Mouse (Mus musculus): ENCODE data around the gene Ldlrap1. TPM values are rescaled to one million over a fixed set of nuclear protein-coding genes. Genes with fewer than 3 reads are reported as not detected.

The Ldlrap1 gene
- polyA plus RNA-seq, 1 experiment from 2014 or later = 21.8 TPM

GRCm38 (mm10) chr4:134704590-134704989 lies 63.2 kb downstream of the Ldlrap1 start:
- no peak overlapping the region for H3K27ac ChIP-seq (replicated peaks)
- peak overlapping the region; percentile 25; the same call in 1 of the 2 replicates for H3K9ac ChIP-seq

GRCm38 (mm10) chr4:134703835-134704546 lies 63.8 kb downstream of the Ldlrap1 start, which contains the start of gene Man1c1:
Man1c1 (minus strand) TSS chr4:134704290.
- ATAC-seq (ENCODE audit: insufficient read depth) = peak; percentile 89
- no peaks in the 10 kb centered on the region for H3K9me3 ChIP-seq (replicated peaks)
- H3K4me1 ChIP-seq (replicated peaks) = peaks cover 31% of the 10 kb centered on the region
- H3K27me3 ChIP-seq = peaks cover 87% of the 10 kb centered on the region
- H3K27ac ChIP-seq (replicated peaks) = peak within 1 kb of the TSS; percentile 57; the same call in 1 of the 2 replicates
- H3K4me2 ChIP-seq = peak within 1 kb of the TSS; percentile 93
- H3K36me3 ChIP-seq (replicated peaks) = no peaks in the 10 kb centered on the region
- peak within 1 kb of the TSS; percentile 63 for H3K4me3 ChIP-seq (replicated peaks)
- under 1% methylated on average over 78 of the region's 81 CpGs for WGBS (ENCODE audit: insufficient replicate concordance)
- H3K9ac ChIP-seq = peak within 1 kb of the TSS; percentile 51

More at GRCm38 (mm10) chr4:134704590-134704989, 63.2 kb downstream of the Ldlrap1 start:
- ATAC-seq (ENCODE audit: insufficient read depth) = no peak
- peak overlapping the region; percentile 93 for H3K4me2 ChIP-seq
- WGBS (ENCODE audit: insufficient replicate concordance) = 2% methylated on average over 21 of the region's 21 CpGs
- H3K27me3 ChIP-seq = peaks cover 84% of the 10 kb centered on the region
- H3K4me3 ChIP-seq (replicated peaks) = peak overlapping the region; percentile 63
- no peaks in the 10 kb centered on the region for H3K36me3 ChIP-seq (replicated peaks)
- H3K9me3 ChIP-seq (replicated peaks) = no peaks in the 10 kb centered on the region
- peaks cover 31% of the 10 kb centered on the region for H3K4me1 ChIP-seq (replicated peaks)

- no peak for ATAC-seq (ENCODE audit: insufficient read depth)
- WGBS (ENCODE audit: insufficient replicate concordance) = under 1% methylated on average over 90 of the region's 90 CpGs
- Histone ChIP-seq H3K27ac (replicated peaks) (peak overlapping the region; percentile 57; the same call in 1 of the 2 replicates), H3K4me1 (replicated peaks) (peaks cover 31% of the 10 kb centered on the region), H3K36me3 (replicated peaks) (no peaks in the 10 kb centered on the region), H3K9me3 (replicated peaks) (no peaks in the 10 kb centered on the region), H3K4me2 (peak overlapping the region; percentile 93), H3K4me3 (replicated peaks) (peak overlapping the region; percentile 63), H3K9ac (peak overlapping the region; percentile 51), H3K27me3 (peaks cover 87% of the 10 kb centered on the region)
Observed at GRCm38 (mm10) chr4:134702981-134703834, 64.6 kb downstream of the Ldlrap1 start.

- Histone ChIP-seq H3K27ac (replicated peaks) (no peak overlapping the region), H3K27me3 (peaks cover 78% of the 10 kb centered on the region), H3K9me3 (replicated peaks) (no peaks in the 10 kb centered on the region), H3K36me3 (replicated peaks) (no peaks in the 10 kb centered on the region), H3K4me2 (peak overlapping the region; percentile 93), H3K4me1 (replicated peaks) (peaks cover 31% of the 10 kb centered on the region), H3K4me3 (replicated peaks) (peak overlapping the region; percentile 63), H3K9ac (0 out of 2 replicates have a peak overlapping the region, but pooled peaks have one; percentile 51)
- ATAC-seq (ENCODE audit: insufficient read depth) = no peak
- WGBS (ENCODE audit: insufficient replicate concordance) = 30% methylated on average over 6 of the region's 6 CpGs
Observed at GRCm38 (mm10) chr4:134701934-134702333, 65.9 kb downstream of the Ldlrap1 start.

GRCm38 (mm10) chr4:134700911-134701310 lies 66.9 kb downstream of the Ldlrap1 start:
- Histone ChIP-seq H3K4me1 (replicated peaks) (peaks cover 31% of the 10 kb centered on the region), H3K27me3 (peaks cover 70% of the 10 kb centered on the region), H3K4me3 (replicated peaks) (no peak overlapping the region), H3K4me2 (no peak overlapping the region), H3K27ac (replicated peaks) (no peak overlapping the region), H3K9me3 (replicated peaks) (no peaks in the 10 kb centered on the region), H3K9ac (no peak overlapping the region), H3K36me3 (replicated peaks) (no peaks in the 10 kb centered on the region)
- no peak for ATAC-seq (ENCODE audit: insufficient read depth)
- 66% methylated on average over 2 of the region's 2 CpGs for WGBS (ENCODE audit: insufficient replicate concordance)

- Histone ChIP-seq H3K9me3 (replicated peaks) (0 out of 2 replicates have a peak, but pooled peaks cover 3% of the 10 kb centered on the region), H3K36me3 (replicated peaks) (0 out of 2 replicates have a peak, but pooled peaks cover 5% of the 10 kb centered on the region), H3K27me3 (0 out of 2 replicates have a peak, but pooled peaks cover 4% of the 10 kb centered on the region), H3K9ac (no peak overlapping the region), H3K4me1 (replicated peaks) (no peaks in the 10 kb centered on the region), H3K4me2 (no peak overlapping the region), H3K4me3 (replicated peaks) (no peak overlapping the region), H3K27ac (replicated peaks) (no peak overlapping the region)
- ATAC-seq (ENCODE audit: insufficient read depth) = no peak
- 61% methylated on average over 9 of the region's 9 CpGs for WGBS (ENCODE audit: insufficient replicate concordance)
Observed at GRCm38 (mm10) chr4:134693202-134693940, 74.5 kb downstream of the Ldlrap1 start.

- no peak for ATAC-seq (ENCODE audit: insufficient read depth)
- H3K4me2 ChIP-seq = no peak overlapping the region
- no peaks in the 10 kb centered on the region for H3K27me3 ChIP-seq
- H3K36me3 ChIP-seq (replicated peaks) = 0 out of 2 replicates have a peak, but pooled peaks cover 5% of the 10 kb centered on the region
- no peak overlapping the region for H3K9ac ChIP-seq
- H3K4me1 ChIP-seq (replicated peaks) = no peaks in the 10 kb centered on the region
- H3K9me3 ChIP-seq (replicated peaks) = 0 out of 2 replicates have a peak, but pooled peaks cover 3% of the 10 kb centered on the region
- no peak overlapping the region for H3K27ac ChIP-seq (replicated peaks)
- 62% methylated on average over 1 of the region's 1 CpGs for WGBS (ENCODE audit: insufficient replicate concordance)
- no peak overlapping the region for H3K4me3 ChIP-seq (replicated peaks)
Observed at GRCm38 (mm10) chr4:134692388-134692787, 75.4 kb downstream of the Ldlrap1 start.

Other genes starting within 250 kb of the Ldlrap1 start
- 39.6 and 40.3 TPM in 2 replicates for gene Mtfr1l, start 232.6 kb downstream of the Ldlrap1 start, polyA plus RNA-seq (2015; fragmentation: Nextera tagmentation; extraction: Ambion mirVana)
- gene Selenon, start 215.9 kb downstream of the Ldlrap1 start, polyA plus RNA-seq (2015; fragmentation: Nextera tagmentation; extraction: Ambion mirVana) = 4.1 and 6.6 TPM in 2 replicates
- gene Man1c1, start 63.7 kb downstream of the Ldlrap1 start, polyA plus RNA-seq (2015; fragmentation: Nextera tagmentation; extraction: Ambion mirVana) = 1.4 and 2.0 TPM in 2 replicates
- gene Maco1, start 85.3 kb upstream of the Ldlrap1 start, polyA plus RNA-seq (2015; fragmentation: Nextera tagmentation; extraction: Ambion mirVana) = 16.0 and 17.3 TPM in 2 replicates
- gene Rhd, start 96.5 kb upstream of the Ldlrap1 start, polyA plus RNA-seq (2015; fragmentation: Nextera tagmentation; extraction: Ambion mirVana) = 587 and 603 TPM in 2 replicates
- gene Tmem50a, start 147.0 kb upstream of the Ldlrap1 start, polyA plus RNA-seq (2015; fragmentation: Nextera tagmentation; extraction: Ambion mirVana) = 70.6 and 79.4 TPM in 2 replicates
- gene Rsrp1, start 155.6 kb upstream of the Ldlrap1 start, polyA plus RNA-seq (2015; fragmentation: Nextera tagmentation; extraction: Ambion mirVana) = 280 and 309 TPM in 2 replicates
- 46.4 and 50.2 TPM in 2 replicates for gene Syf2, start 162.9 kb upstream of the Ldlrap1 start, polyA plus RNA-seq (2015; fragmentation: Nextera tagmentation; extraction: Ambion mirVana)

Measured in liver, embryonic 15.5 days (tissue).